Mouse (Mus musculus): Measurements from ENCODE around the gene C1qa. TPM values are rescaled to one million over a fixed set of nuclear protein-coding genes. Genes with fewer than 3 reads are reported as not detected.

Gene C1qa
- total RNA-seq, 2 experiments from 2014 or later = 39.1 to 41.5 TPM

- peak; percentile 51 to 78 for DNase-seq
Observed at GRCm38 (mm10) chr4:136907033-136907432, 8.4 kb upstream of the C1qa start.

GRCm38 (mm10) chr4:136904767-136905539 lies 6.3 kb upstream of the C1qa start:
- intact Hi-C loops (cut with DNase I) = loop anchor here (5.0 kb wide), 1 partner anchor 77 kb away; no protein-coding TSS in a partner anchor

More at GRCm38 (mm10) chr4:136907033-136907432, 8.4 kb upstream of the C1qa start:
- intact Hi-C loops (cut with DNase I) = loop anchor here (1.0 to 5.0 kb wide), 2 partner anchors 75 to 165 kb away; no protein-coding TSS in a partner anchor

GRCm38 (mm10) chr4:136899154-136899553 lies 551 bp upstream of the C1qa start:
- intact Hi-C loops (cut with DNase I) = no loop called here
- no peak for DNase-seq

More at GRCm38 (mm10) chr4:136904767-136905539, 6.3 kb upstream of the C1qa start:
- no peak for DNase-seq

- DNase-seq = no peak
- intact Hi-C loops (cut with DNase I) = no loop called here
Observed at GRCm38 (mm10) chr4:136898084-136898598, 462 bp downstream of the C1qa start.

GRCm38 (mm10) chr4:136896461-136896860 lies 2.1 kb downstream of the C1qa start:
- DNase-seq = no peak
- intact Hi-C loops (cut with DNase I) = no loop called here

- intact Hi-C loops (cut with DNase I) = loop anchor here (2.0 kb wide), 1 partner anchor 177 kb away; no protein-coding TSS in a partner anchor
- DNase-seq = no peak
Observed at GRCm38 (mm10) chr4:136895861-136896260, 2.7 kb downstream of the C1qa start.

GRCm38 (mm10) chr4:136894821-136895220 lies 3.8 kb downstream of the C1qa start:
- intact Hi-C loops (cut with DNase I) = loop anchor here (2.0 kb wide), 1 partner anchor 178 kb away; no protein-coding TSS in a partner anchor
- DNase-seq = no peak

- peak; percentile 37 to 40 for DNase-seq
- intact Hi-C loops (cut with DNase I) = loop anchor here (2.0 kb wide), 1 partner anchor 179 kb away; no protein-coding TSS in a partner anchor
Observed at GRCm38 (mm10) chr4:136893691-136894543, 4.7 kb downstream of the C1qa start.

- peak; percentile 23 to 31 for DNase-seq
- intact Hi-C loops (cut with DNase I) = no loop called here
Observed at GRCm38 (mm10) chr4:136892811-136893210, 5.8 kb downstream of the C1qa start, which contains the start of gene C1qc. C1qc (minus strand) TSS chr4:136893065.

- intact Hi-C loops (cut with DNase I) = no loop called here
Observed at GRCm38 (mm10) chr4:136892371-136892770, 6.2 kb downstream of the C1qa start.

GRCm38 (mm10) chr4:136891115-136891514 lies 7.5 kb downstream of the C1qa start:
- intact Hi-C loops (cut with DNase I) = no loop called here
- DNase-seq = no peak

More at GRCm38 (mm10) chr4:136892371-136892770, 6.2 kb downstream of the C1qa start:
- no peak for DNase-seq

- no peak for DNase-seq
Observed at GRCm38 (mm10) chr4:136889981-136890380, 8.6 kb downstream of the C1qa start.

GRCm38 (mm10) chr4:136887714-136888113 lies 10.9 kb downstream of the C1qa start:
- no peak for DNase-seq
- intact Hi-C loops (cut with DNase I) = no loop called here

More at GRCm38 (mm10) chr4:136889981-136890380, 8.6 kb downstream of the C1qa start:
- intact Hi-C loops (cut with DNase I) = no loop called here

- DNase-seq = peak in 1 of 2 experiments; percentile 32
- intact Hi-C loops (cut with DNase I) = no loop called here
Observed at GRCm38 (mm10) chr4:136886101-136886500, 12.5 kb downstream of the C1qa start, which contains the start of gene C1qb. C1qb (minus strand) TSS chr4:136886187.

- DNase-seq = no peak
- intact Hi-C loops (cut with DNase I) = no loop called here
Observed at GRCm38 (mm10) chr4:136878601-136879000, 20.0 kb downstream of the C1qa start.

GRCm38 (mm10) chr4:136878171-136878570 lies 20.4 kb downstream of the C1qa start:
- intact Hi-C loops (cut with DNase I) = no loop called here
- no peak for DNase-seq

GRCm38 (mm10) chr4:136876971-136877370 lies 21.6 kb downstream of the C1qa start:
- DNase-seq = peak in 1 of 2 experiments; percentile 65
- intact Hi-C loops (cut with DNase I) = no loop called here

- intact Hi-C loops (cut with DNase I) = no loop called here
- no peak for DNase-seq
Observed at GRCm38 (mm10) chr4:136875012-136875411, 23.6 kb downstream of the C1qa start.

GRCm38 (mm10) chr4:136868371-136868770 lies 30.2 kb downstream of the C1qa start:
- intact Hi-C loops (cut with DNase I) = no loop called here
- DNase-seq = no peak

GRCm38 (mm10) chr4:136867690-136868345 lies 30.8 kb downstream of the C1qa start:
- intact Hi-C loops (cut with DNase I) = no loop called here
- DNase-seq = no peak
